Mouse (Mus musculus) c-Kit-positive CD71-negative TER-119-negative erythroid progenitor cells, embryonic 14.5 days (primary cell): ENCODE results near the gene Rnf40.
"Not testable (repeated sequence)": the region's sequence is repeated elsewhere in the genome, so short reads cannot be mapped to it uniquely, and the experiment has no call there.

Experiments
- DNase-seq: peaks from one replicate; pipeline ENCODE4 v3.0.0-alpha.2; 2013; ENCODE audit warnings: low read depth

The Rnf40 gene

DNA sequence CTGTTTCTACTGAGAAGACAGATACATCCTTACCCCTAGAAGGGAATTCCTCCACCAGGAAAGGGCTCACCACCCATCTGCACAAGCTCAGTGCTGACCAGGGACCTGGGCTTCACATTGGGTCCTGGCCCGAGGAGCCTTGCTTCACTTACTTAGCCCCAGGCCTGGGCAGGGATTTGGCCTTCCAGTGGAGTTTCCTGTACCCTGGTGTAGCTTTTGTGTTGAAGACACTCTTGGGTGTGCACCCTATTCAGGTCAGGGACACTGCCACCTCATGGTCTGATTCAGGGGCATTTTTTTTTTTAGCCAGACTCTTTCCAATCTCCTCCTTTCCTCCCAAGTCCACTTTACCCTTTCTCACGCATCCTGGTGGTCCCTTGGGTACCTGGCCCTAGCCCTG, 14.3 kb downstream of the Rnf40 start:
- DNase-seq, result no peak

DNA sequence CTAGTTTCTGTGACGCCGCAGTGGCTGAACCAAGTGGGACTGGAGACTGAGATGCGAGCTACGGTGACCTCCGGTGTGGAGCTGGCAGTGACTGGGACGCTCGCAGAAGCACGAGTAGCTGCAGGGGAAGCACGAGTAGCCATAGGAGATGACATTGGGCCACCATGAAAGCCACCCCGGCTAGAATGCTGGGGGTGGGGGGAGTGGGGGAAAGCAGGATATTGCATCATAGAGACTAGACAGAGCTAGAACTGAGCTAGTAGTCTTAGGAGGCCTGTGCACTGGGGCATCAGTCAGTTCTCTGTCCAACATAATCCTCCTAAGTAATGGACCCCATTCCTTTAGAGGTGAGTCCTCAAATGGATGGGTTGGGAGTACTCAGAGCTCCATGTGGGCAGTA, 15.7 kb downstream of the Rnf40 start:
- no peak for DNase-seq

DNA sequence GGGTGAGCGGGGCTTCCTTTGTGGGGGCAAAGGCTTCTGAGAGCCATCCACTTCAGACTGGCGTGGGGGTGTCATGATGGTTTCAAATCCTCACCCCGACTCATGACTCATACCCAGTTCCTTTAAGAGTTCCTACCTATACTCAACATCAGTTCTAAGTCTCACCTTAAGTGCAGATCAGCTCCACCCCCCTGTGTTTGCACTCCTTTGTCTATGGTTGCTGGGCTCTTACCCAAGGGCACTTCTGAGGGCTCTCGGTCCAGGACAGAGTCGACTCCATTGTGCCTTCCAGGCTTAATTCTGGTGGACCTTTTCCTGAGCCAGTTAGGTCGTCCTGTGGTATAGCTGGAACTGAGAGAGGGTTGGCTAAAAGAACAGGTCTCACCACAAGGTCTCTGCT, 18.6 kb downstream of the Rnf40 start:
- DNase-seq, result no peak

DNA sequence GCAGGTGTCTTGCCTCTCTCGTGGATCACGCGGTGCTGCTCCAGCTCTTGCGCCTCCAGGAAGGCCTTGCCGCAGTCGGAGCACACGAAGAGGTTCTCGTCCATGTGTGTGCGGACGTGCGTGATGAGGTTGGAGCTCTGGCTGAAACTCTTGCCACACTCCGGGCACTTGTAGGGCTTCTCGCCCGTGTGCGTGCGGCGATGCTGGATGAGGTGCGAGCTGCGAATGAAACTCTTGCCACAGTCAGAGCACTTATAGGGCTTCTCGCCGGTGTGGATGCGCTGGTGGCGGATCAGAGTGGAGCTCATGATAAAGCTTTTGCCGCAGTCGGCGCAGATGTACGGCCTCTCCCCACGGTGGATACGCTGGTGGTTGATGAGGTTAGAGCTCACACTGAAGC, 22.4 kb downstream of the Rnf40 start:
- no peak for DNase-seq

DNA sequence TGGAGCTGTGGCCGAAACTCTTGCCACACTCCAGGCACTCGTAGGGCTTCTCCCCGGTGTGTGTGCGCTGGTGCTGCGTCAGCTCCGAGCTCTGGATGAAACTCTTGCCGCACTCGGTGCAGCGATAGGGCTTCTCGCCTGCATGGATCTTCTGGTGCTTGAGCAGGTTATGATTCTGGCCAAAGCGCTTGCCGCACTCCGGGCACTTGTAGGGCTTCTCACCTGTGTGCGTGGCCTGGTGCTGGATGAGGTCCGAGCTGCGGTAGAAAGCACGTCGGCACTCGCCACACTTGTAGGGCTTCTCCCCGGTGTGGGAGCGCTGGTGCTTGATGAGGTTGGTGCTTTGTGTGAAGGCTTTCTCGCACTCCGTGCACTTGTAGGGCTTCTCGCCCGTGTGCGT, 23.0 kb downstream of the Rnf40 start:
- DNase-seq, result no peak

DNA sequence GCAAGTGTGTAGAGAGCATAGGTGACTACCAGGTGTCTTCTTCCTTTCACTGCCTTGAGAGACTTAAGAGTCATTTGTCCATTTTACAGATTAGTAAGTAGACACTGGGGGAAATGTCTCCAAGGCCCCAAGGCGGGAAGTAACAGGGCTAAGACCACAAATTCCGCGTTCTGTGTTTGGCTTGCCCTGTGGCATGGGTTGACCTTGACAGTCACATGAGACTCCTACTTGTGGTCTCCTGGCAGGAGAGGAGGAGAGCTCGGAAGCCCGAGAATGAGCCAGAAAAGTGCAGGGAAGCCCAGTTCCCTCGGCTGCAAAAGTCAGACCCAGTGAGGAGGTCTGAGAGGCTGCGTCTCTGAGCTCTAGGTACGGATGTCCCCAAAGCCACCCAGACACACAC, 24.9 kb downstream of the Rnf40 start:
- DNase-seq, result no peak

DNA sequence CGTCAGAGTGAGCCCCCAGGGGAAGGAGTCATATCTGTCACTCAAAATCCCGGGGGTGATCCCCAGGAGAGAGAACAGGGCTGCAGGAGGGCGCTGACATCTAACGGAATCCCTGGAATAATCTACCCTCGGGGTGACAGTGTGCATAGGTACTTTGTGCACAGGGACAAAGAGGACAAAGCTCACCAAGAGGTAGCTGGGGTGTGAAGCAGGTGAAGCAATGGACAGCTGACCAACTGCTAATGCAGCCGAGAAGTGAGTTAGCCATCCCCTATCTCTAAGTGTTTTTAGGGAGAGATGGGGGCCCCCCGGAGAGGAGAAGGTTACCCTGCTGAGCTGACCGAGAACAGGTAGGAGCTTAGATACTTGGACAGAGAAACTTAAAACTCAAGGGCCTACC, 25.5 kb downstream of the Rnf40 start:
- DNase-seq, result no peak

DNA sequence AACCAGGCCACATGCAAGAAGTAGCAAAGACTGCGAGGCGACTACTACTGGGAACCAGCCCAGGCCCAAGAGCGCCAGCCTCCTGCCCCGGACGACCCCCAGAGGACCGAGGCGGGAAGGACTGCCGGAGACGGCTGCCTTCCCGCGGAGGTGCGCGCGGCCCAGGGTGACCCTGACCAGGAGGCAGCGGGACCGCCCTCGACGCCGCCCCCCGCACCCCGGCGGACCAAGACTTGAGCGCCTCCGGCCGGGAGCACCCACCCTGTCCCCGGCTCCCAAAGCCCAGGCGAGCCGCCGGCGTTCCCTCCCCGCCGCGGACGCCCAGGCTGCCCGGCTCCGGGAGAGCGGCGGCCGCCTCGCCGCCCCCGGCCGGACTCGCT, 25.9 kb downstream of the Rnf40 start:
- DNase-seq, result no peak

DNA sequence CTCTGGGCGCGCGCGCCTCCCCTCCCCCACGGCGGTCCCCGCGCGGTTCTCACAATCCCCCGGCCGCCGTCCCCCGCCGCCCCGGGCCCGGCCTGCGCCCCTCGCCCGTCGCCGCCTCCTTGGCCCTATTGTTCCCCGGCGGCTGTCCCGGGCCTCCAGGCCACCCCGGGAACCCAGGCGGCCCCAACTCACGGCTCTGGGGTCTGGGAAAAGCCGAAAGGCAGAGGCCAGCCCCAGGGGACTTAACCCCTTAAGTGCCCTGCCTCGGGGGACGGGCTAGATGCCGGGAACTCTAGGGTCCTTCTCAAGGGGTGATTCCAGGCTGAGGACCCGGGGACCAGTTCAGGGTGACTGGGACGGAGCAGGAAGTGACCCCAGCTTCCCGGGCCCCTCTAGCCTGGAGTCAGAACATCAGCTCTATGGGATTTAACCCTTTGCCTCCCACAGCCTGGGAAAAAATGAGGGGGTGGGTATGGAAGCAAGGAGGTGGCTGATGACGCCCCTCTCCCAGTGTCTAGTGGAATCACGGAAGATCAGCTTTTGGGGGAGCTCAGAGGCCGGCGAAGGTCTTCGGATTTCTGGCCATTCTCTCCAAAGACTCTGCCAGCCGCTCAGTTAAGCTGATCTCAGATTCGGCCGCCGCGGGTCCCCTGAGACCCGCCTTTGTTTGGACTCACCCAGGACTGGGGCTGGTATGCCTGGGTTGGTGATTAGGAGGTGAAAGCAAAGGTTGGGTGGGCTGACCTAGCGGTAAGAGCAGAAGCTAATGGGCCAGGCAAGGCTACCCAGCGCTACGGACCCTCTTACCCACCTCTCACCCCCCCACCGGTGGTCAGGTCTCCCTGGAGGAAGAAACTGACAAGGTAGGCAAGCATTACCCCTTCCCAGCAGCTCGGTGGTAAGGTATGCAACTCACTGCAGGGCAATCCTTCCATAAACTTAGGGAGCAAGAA, 26.6 kb downstream of the Rnf40 start, which contains the start of gene Zfp629:
Zfp629 (minus strand) TSS at position 907 of the 953 bp plus-strand sequence.
- DNase-seq, result peak; percentile 69

DNA sequence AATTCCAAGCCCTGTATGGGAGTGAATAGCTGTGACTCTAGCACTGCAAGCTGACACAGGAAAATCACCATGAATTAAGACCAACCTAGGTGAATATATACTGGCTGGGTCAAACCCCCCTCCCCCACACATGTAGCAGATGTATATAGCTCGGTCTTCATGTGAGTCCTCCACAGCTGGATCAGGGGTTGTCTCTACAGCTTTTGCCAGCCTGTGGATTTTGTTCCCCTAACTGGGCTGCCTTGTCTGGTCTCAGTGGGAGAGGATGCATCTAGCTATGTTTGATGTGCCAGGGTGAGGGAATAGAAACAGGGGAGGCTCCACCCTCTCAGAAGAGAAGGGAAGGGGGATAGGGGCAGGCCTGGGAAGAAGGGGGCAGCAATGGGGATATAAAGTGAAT, 27.8 kb downstream of the Rnf40 start:
- no peak for DNase-seq

DNA sequence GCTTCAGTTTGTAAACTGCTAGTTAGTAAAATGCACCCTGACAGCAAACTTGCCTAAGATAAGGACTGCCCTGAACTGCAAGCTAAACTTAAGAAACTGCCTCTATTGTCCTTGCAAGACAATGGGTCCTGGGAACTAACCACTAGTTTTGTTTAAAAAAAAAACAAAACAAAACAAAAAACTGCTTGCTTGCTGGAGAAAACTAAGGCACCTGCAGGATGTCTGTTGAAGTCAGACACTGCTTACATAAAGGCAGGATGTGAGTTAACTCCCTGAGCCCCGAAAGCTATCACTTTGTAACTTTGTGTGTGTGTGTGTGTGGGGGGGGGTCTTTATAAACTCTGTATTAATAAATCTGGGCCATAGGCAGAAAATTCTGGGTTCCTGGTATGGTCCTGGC, 28.3 kb downstream of the Rnf40 start:
- DNase-seq, result no peak

DNA sequence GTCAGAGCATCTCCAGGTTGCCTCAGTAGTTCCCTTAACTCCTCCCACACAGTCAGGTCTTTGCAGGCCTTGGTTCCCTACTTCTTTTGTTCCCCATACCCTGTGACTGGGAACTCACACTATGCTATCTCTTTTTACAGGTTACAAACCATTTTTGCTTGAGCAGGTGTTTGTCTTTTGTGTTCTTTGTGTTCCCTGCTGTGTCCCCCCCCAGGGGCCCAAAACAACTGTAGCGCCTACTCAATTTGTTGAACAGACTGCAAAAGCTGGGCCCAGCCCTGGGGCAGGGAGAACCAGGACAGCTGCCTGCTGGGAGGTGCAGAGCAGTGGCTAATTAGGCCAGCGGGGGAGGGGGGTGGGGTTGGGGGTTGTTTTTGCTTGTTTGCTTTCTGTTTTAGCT, 29.4 kb downstream of the Rnf40 start:
- no peak for DNase-seq

DNA sequence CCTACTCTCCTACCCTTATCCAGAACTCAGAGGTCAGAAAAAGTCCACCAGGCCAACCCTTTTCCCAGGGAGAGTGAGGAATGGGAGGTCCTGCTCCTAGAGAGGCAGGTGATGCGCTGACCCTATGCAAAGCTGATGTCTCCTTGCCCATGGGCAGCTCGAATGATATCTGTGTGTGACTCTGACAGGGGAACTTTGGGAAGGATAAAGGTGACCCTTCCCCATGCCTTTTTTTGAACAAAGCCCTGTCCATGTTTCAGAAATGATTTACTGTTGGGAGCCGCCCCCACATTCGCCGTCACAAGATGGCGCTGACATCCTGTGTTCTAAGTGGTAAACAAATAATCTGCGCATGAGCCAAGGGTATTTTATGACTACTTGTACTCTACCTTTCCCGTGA, 29.8 kb downstream of the Rnf40 start:
- DNase-seq, result not testable (repeated sequence)

DNA sequence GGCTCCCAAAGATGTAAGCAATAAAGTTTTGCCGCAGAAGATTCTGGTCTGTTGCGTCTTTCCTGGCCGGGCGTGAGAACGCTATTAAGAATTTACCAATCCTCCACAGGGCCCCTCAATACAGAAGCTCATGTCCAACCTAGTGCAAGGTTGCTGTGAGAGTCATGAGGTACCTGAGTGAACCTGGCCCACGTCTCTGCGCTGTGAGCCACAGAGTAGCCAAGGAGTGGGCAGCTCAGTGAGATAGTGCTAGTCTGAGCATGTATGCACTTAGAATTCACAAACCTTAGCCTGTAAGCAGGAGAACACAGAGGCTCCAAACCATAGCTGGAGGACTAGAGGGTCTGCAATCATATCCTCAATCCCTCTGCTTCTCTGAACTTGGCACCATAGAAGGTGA, 37.5 kb downstream of the Rnf40 start:
- DNase-seq, result no peak

DNA sequence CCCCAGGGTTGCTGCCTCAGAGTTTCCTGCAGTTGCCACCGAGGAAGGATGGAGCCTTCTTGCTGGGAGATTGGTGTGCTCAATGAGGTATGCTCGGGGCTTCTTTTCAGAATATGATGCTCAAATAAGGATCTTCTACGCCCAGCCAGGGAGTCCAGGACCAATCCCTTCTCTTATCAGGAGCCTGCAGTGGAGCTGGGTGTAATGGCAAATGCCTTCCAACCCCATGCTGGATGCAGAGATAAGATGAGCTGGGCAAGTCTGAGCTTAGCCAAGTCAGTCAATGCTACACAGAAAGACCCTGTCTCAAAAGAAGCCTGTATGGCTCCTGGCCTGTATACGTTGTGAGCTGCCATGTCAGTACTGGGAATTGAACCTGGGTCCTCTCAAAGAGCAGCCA, 37.9 kb downstream of the Rnf40 start:
- DNase-seq, result no peak

DNA sequence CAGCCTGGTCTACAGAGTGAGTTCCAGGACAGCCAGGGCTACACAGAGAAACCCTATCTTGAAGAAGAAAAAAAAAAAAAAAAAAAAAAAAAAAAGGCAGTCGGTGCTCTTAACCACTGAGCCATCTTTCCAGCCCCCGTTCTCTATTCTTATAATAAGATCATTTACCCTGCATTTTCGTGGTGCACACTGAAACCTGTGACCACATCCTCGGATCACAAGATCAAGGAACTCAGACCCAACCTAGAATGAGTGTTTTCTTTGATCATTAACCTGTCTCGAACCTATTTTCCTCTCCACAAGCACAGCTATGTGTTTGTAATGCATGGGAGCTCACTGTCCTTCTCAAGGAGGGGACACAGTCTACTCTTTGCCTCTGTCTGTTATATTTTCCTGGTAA, 40.1 kb downstream of the Rnf40 start:
- DNase-seq, result no peak

DNA sequence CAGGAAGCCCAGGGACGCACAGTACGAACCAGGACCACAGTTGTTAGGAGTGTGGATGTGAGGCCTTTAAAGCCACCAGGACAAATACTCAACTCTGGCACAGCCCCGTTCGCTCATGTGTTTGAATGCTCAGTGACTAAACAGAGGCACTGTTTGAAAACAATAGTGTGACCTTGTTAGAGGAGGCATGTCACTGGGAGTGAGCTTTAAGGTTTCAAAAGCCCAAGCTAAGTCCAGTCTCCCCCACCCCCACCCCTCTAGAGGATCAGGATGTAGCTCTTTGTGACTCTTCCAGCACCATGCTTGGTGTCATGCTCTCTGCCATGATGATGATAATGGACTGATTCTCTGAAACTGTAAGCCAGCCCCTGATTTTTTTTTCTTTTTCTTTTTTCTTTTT, 42.8 kb downstream of the Rnf40 start:
- DNase-seq, result no peak

DNA sequence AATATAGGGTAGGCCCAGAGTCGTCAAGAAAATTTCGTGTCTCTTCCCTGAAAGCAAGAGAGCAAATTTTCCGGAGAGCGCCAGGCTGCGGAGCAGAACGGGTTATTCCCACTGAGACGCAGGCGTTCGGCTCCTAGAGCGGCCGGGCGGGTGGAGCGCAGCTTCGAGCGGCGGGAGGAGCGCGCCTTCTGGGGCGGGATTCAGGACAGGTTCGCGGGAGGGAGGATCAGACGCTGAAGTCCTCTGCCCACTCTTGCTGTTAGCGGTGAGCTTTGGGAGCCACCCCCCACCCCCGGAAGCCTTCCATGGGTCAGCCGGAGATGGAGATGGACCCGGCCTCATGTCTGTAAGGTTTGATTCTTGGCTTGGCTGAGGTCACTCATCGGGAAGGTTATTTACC, 48.4 kb downstream of the Rnf40 start:
- DNase-seq, result no peak

DNA sequence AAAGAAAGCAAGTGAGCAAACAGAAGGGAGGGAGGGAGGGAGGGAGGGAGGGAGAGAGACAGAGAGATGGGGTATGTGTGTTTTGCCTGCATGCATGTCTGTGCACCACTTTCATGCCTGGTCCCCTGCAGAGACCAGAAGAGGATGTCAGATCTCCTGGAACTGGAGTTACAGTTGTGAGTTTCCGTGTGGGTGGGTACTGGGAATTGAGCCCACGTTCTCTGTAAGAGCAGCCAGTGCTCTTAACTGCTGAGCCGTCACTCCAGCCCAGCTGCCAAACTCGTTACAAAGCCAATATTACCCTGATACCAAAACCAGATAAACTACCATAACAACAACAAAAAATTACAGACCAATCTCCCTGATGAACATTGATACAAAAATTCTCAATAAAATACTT, 52.7 kb downstream of the Rnf40 start:
- no peak for DNase-seq

DNA sequence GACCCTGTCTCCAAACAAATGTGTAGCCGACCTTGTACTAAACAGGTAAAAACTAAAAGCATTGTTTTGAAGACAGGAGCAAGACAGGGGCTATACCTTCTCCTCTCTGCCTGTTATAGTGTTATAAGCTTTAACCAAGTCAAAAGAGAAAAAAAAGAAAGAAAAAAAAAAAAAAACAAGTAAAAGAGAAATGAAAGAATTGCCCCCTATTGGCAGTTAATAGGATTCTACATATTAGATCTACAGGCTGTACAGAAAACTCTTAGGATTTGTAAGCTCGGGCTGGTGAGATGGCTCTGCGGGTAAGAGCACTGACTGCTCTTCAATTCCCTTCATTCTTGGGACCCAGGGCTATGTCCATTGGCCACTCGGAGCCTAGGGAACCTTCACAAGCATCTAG, 53.7 kb downstream of the Rnf40 start:
- DNase-seq, result no peak

DNA sequence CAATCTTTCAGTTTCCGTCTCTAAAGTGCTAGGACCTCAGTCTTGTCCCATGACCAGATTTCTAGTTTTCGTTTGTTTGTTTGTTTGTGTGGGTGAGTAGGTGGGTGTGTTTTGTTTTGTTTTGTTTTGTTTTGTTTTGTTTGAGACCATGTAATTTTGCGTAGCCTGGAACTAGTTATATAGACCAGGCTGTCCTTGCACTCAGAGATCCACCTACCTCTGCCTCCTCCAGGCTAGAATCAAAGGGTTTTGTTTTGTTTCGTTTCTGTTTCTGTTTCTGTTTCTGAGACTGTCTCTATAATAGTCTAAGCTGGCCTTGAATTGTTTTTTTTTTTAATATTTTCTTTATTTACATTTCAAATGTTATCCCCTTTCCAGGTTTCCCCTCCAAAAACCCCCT, 57.8 kb downstream of the Rnf40 start:
- no peak for DNase-seq

DNA sequence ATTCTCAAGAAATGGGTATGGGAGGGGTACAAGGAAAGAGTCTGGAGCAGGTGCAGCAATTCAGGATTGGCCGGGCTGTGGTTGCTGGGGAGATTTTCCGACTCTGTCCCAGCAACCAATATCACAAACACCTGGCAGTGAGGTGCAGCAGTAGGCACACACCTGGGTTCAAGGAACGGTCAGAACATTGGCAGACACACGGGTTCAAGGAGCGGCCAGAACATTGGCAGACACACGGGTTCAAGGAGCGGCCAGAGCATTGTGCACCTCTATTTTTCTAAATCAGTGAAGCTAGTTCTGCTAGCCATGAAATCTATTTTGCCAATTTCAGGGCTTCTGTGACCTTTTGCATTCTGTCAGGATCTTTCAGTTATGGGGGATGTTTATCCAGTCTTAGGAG, 59.0 kb downstream of the Rnf40 start:
- not testable (repeated sequence) for DNase-seq

DNA sequence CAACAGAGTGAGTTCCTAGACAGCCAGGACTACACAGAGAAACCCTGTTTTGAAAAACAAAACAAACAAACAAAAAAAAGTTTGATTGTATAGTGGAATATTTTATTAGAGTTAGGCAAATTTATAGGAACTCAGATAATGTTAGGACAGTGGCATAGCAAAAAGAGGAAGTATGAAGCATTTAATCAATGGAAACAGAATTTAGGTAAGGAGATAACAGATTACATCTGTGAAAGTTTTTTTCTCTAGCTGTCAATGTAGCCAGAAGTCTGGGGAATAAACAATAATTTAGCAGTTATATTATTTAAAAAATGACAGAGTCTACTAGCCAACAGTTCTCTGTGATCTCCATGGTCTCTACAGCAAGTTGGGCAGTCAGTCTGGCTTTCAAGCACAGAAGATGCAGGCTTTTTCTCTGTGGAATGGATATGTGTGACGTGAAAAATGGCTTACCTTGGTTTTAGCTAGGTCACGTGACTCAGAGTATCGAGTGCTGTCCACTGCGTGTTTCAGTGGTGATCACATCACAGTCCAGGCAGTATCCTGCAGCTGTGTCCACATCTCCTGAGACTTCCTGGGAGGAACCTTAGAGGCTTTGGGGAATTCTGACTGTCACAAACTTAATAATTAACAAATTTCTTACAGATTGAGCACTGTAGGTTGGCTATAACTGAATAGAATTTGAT, 60.1 kb downstream of the Rnf40 start:
- DNase-seq, result no peak

DNA sequence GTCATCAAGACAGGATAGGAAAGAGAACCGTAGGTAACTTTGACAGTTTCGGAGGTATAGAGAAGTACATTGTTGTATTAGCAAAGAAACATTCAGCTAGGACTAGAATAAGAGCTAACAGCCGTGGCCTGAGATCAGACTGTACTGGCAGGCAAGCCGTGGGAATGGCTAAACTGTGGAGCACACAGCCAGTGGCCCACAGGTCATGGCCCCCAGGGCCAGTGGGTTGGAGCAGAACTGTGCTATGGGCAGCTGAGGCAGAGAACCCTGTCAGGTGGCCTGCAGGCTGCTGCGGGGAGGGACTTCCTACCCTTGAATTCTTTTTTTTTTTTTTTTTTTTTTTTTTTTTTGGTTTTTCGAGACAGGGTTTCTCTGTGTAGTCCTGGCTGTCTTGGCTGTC, 60.6 kb downstream of the Rnf40 start:
- no peak for DNase-seq
